Mouse (Mus musculus) adrenal gland, postnatal 0 days (tissue): Measurements from ENCODE around the gene Rab30. TPM values are rescaled to one million over a fixed set of nuclear protein-coding genes. Genes with fewer than 3 reads are reported as not detected.

Experiments
- polyA plus RNA-seq: library from polyadenylated mRNA; unstranded; fragments of >200 nt; fragmentation: Nextera tagmentation; extraction: Ambion mirVana; gene quantifications from 2 replicates; pipeline ENCODE4 v1.2.1, GENCODE M21; 2015

The Rab30 gene
- 8.7 and 11.6 TPM in 2 replicates for polyA plus RNA-seq

DNA sequence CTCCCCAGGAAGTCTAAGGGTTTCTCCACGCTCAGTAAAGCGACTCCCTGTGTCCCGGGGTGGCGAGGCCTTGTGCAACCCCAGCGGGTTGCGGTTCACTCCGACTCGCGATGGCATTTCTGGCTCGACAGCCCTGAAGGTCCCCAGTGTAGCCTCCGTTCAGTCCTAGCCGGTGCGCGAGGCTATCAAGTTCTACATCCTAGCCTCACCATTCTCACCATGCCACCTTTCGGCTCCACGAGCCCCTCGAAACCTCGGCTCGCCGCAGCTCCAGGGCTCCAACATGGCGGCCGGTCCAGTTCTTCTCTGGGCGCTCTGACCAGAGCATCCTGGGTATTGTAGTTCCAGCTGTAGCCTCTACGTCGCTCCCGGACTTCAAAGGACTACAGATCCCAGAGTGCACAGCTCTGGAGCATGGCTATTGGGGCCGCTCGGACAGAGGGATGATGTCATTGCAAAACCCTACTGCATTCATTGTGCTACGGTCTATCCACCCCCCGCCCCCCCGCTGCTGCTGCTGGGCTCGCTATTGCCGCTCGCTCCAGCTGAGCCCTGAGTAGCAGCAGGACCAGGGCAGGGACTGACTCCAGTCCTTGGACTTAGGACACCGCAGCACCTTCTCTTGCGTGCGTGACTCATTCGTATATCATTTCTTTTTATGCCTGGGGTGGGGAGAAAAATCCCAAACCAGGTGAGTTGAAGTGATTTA, at the start of gene Rab30:
Gene Rab30, plus strand, starts transcription at position 452 of the 709 bp plus-strand sequence.

DNA sequence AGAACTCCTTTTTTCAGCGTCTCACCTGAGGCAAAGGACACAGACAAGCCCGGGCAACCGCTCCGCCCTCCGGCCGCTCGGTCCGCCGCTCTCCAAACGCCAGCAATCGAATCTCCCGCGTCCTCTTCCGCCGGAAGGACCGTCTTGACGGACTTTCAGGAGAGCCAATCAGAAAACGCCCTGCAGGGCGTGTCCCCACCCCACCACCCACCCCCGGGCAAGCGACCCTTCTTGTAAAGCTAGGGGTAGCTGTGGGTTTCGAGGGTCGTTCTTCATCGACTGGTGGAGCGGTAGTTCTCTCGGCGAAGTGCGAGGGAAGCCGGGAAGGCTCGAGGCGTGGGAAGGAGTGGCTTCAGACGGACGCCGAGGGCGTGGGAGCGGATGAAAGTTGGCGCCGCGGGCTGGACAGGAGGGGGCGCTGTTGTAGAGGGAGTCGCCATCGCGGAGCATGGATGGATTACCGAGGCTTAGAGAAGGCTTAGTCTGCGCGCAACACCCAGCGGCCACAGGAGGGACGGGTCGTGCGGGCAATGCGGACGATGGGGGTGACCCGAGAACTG, 132.8 kb downstream of the Rab30 start, which contains the start of the genes Ddias and Prcp:
Gene Ddias, minus strand, starts transcription at position 132 of the 560 bp plus-strand sequence.
Gene Prcp, plus strand, starts transcription at position 355 of the 560 bp plus-strand sequence.

Other genes with a start within 250 kb of the Rab30 start
- 124 and 129 TPM in 2 replicates for gene Ccdc90b, start 180.5 kb upstream of the Rab30 start, polyA plus RNA-seq
- 5.7 and 10.1 TPM in 2 replicates for gene Ankrd42, start 104.5 kb upstream of the Rab30 start, polyA plus RNA-seq
- 11.5 and 16.2 TPM in 2 replicates for gene Pcf11, start 71.7 kb upstream of the Rab30 start, polyA plus RNA-seq
- gene Ddias, start 132.6 kb downstream of the Rab30 start, polyA plus RNA-seq: 2.6 and 4.4 TPM in 2 replicates
- gene Prcp, start 132.9 kb downstream of the Rab30 start, polyA plus RNA-seq: 11.3 and 15.2 TPM in 2 replicates